Mouse (Mus musculus) midbrain, embryonic 14.5 days (tissue): Measurements from ENCODE around the gene Tank. TPM values are rescaled to one million over a fixed set of nuclear protein-coding genes. Genes with fewer than 3 reads are reported as not detected.

Experiments used
- ATAC-seq: fragments of 200-750 bp; cut with Nextera tagmentation; 2 replicates; pipeline ENCODE4 v1.8.0; 2017; ENCODE audit warnings: moderate number of reproducible peaks, moderate library complexity; ENCODE audit not compliant: low FRiP score, low TSS enrichment
- DNase-seq: peaks from one replicate; pipeline ENCODE4 v3.0.0-alpha.2; 2015
- H3K27ac ChIP-seq: fragments of 300-500 bp; sonication (generic); replicated peaks from 2 replicates; pipeline ENCODE4 v1.5.1; 2014; ENCODE audit warnings: mild to moderate bottlenecking, low read depth, low read length, moderate library complexity
- H3K27me3 ChIP-seq: fragments of 300-500 bp; sonication (generic); 2 replicates; pipeline ENCODE4 v1.6.1; 2014; ENCODE audit warnings: low read length, control low read depth, mixed read lengths; ENCODE audit not compliant: control insufficient read depth, insufficient read depth
- H3K36me3 ChIP-seq: fragments of 300-500 bp; sonication (generic); 2 replicates; pipeline ENCODE4 v1.6.1; 2014; ENCODE audit warnings: low read length, control low read depth; ENCODE audit not compliant: control insufficient read depth, insufficient read depth
- H3K4me1 ChIP-seq: fragments of 300-500 bp; sonication (generic); 2 replicates; pipeline ENCODE4 v1.6.1; 2014; ENCODE audit warnings: mild to moderate bottlenecking, antibody characterized with exemption, low read length, control low read depth; ENCODE audit not compliant: control insufficient read depth, insufficient read depth
- H3K4me2 ChIP-seq: fragments of 300-500 bp; sonication (generic); 2 replicates; pipeline ENCODE4 v1.6.1; 2014; ENCODE audit warnings: mild to moderate bottlenecking, low read length, moderate library complexity
- H3K4me3 ChIP-seq: fragments of 300-500 bp; sonication (generic); replicated peaks from 2 replicates; pipeline ENCODE4 v1.5.1; 2014; ENCODE audit warnings: low read depth, low read length
- H3K9ac ChIP-seq: fragments of 300-500 bp; sonication (generic); replicated peaks from 2 replicates; pipeline ENCODE4 v1.6.1; 2014; ENCODE audit warnings: mild to moderate bottlenecking, low read length, moderate library complexity
- H3K9me3 ChIP-seq: fragments of 300-500 bp; sonication (generic); 2 replicates; pipeline ENCODE4 v1.6.1; 2016; ENCODE audit warnings: low read length, control low read depth, mixed read lengths; ENCODE audit not compliant: control insufficient read depth
- WGBS: fragments of 180-500 bp; shearing (Covaris S2); extraction: QIAGEN DNeasy Blood & Tissue Kit; methylation state at CpG from one replicate; pipeline ENCODE4 v1.1.7; 2014; 5-methylcytosine and 5-hydroxymethylcytosine counted together
- polyA plus RNA-seq: library from polyadenylated mRNA; unstranded; fragments of >200 nt; fragmentation: Nextera tagmentation; extraction: Ambion mirVana; gene quantifications from 2 replicates; pipeline ENCODE4 v1.2.1, GENCODE M21; 2014

Tank gene
- polyA plus RNA-seq, 1 experiment from 2014 or later, result 37.1 TPM

DNA sequence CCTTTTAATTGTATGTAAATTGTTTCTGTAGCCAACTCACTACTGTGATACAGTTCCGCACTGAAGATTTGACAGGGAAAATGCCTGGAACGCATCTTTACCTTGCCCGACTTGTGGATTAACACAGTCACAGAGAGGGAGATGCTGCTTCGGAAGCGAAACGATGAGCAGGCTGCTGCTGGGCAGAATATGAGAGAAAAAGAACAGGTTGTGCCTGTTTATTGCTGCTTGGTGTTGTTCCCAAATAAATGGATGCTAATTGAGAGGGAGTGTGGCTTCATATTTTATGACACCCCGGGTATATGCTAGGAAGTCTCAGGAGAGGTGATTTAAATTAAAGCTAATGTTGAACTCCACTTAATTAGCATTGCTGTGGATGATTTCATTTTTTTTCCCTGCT, 23.0 kb upstream of the Tank start:
- Histone ChIP-seq H3K4me1 (0 out of 2 replicates have a peak, but pooled peaks cover 6% of the 10 kb centered on the region), H3K27ac (0 out of 2 replicates have a peak overlapping the region, but pooled peaks have one; percentile 32), H3K9ac (no peak overlapping the region), H3K36me3 (no peaks in the 10 kb centered on the region), H3K4me3 (no peak overlapping the region), H3K4me2 (no peak overlapping the region), H3K27me3 (no peaks in the 10 kb centered on the region), H3K9me3 (no peaks in the 10 kb centered on the region)
- no peak for ATAC-seq
- peak; percentile 34 for DNase-seq
- WGBS, result 53% methylated on average over 7 of the region's 7 CpGs

DNA sequence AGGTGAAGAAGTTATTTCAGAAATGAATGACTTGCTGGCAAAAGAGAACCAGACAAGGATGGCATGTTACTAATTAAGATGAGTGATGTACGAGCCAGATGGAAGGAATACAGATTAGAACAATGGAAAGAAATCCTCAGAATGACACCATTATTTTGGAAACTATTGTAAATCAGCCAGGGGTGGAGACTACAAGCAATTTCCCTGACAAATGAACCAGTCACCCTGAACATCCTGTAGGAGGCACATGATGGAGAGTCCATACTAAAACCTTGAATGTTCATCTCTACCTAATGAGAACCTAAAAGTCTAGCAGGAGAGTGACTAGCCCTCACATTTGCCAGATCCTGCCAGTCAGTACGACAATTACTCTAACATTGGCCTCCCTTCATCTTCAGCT, 22.6 kb upstream of the Tank start:
- ATAC-seq, result no peak
- no peaks in the 10 kb centered on the region for H3K36me3 ChIP-seq
- no peak overlapping the region for H3K27ac ChIP-seq
- 0 out of 2 replicates have a peak, but pooled peaks cover 6% of the 10 kb centered on the region for H3K4me1 ChIP-seq
- DNase-seq, result no peak
- H3K4me3 ChIP-seq, result no peak overlapping the region
- 45% methylated on average over 2 of the region's 2 CpGs for WGBS
- no peaks in the 10 kb centered on the region for H3K9me3 ChIP-seq
- H3K27me3 ChIP-seq, result no peaks in the 10 kb centered on the region
- no peak overlapping the region for H3K4me2 ChIP-seq
- no peak overlapping the region for H3K9ac ChIP-seq

DNA sequence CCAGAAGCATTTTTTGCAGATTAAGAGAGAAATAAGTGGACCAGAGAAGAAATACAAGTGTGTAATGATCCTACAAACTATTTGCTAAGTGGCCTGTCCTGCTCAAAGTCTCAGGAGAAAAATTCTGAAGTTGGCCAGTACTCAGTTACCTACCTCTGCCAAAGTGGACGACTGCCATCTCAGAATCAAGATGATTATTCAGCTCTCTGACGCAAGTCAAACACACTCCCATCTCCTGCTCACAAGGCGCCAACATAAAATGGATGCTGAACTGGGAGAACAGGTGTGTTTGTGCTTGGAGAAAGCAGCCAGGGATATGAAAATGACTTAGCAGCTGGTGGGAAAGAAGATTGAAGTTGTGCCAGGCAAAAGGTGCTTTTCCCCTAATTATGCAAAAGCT, 21.7 kb upstream of the Tank start:
- Histone ChIP-seq H3K4me1 (peaks cover 11% of the 10 kb centered on the region), H3K27me3 (no peaks in the 10 kb centered on the region), H3K9me3 (no peaks in the 10 kb centered on the region), H3K4me2 (no peak overlapping the region), H3K4me3 (no peak overlapping the region), H3K27ac (no peak overlapping the region), H3K36me3 (no peaks in the 10 kb centered on the region), H3K9ac (no peak overlapping the region)
- WGBS, result 76% methylated on average over 3 of the region's 3 CpGs
- no peak for ATAC-seq
- DNase-seq, result no peak

DNA sequence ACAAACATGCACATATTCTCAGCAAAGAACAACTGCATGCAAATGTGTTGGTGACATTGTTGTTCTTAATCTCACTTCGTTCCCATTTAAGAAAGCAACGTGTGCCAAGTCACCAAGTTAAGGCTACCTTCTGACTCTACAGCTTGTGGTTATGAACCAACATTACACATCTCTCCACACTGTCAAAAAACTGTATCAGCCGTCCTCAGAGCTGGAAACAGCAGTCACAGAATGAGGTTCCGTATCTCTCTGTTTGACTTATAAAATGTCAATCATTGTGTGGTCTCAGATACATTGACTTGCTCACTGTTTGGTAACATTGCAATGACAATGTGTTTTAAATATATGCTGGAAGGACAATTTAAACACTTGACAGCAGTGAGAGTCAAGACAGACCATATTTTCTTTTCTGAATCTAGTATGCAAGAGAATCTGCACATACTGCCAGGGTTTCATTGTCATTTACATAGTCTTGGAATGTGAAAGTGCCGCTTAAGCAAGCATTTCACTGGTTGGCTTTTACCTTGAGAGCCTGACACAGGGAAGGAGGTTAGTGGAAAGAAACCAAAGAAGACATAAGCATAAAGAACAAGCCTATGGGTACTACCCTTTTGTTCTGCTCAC, 20.4 kb upstream of the Tank start:
- Histone ChIP-seq H3K27me3 (no peaks in the 10 kb centered on the region), H3K36me3 (no peaks in the 10 kb centered on the region), H3K9me3 (no peaks in the 10 kb centered on the region), H3K9ac (no peak overlapping the region), H3K27ac (no peak overlapping the region), H3K4me1 (peaks cover 11% of the 10 kb centered on the region), H3K4me2 (no peak overlapping the region), H3K4me3 (no peak overlapping the region)
- no peak for ATAC-seq
- 83% methylated on average over 5 of the region's 5 CpGs for WGBS
- DNase-seq, result no peak

DNA sequence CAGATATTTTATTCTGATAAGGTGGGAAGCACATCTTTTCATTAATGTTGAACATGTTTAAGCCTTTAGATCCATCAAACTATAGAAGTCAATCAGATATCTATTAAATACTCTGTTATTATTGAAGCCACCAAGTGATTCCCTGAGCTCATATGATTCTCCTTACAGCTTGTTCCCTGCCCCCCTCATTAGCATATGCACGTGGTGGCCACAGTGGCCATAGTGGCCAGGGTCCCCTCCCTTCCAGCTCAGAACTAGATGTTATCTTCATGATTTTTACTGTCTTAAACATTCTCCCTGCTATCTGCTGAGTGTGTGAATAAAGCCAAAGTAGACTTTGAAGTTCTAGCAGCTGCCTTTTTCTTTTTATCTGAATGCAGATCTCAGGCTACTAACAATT, 17.3 kb upstream of the Tank start:
- Histone ChIP-seq H3K27ac (no peak overlapping the region), H3K36me3 (no peaks in the 10 kb centered on the region), H3K9ac (no peak overlapping the region), H3K4me3 (no peak overlapping the region), H3K4me2 (no peak overlapping the region), H3K4me1 (peaks cover 6% of the 10 kb centered on the region), H3K9me3 (no peaks in the 10 kb centered on the region), H3K27me3 (no peaks in the 10 kb centered on the region)
- 0% methylated on average over 1 of the region's 1 CpGs for WGBS
- no peak for ATAC-seq
- DNase-seq, result peak; percentile 12

DNA sequence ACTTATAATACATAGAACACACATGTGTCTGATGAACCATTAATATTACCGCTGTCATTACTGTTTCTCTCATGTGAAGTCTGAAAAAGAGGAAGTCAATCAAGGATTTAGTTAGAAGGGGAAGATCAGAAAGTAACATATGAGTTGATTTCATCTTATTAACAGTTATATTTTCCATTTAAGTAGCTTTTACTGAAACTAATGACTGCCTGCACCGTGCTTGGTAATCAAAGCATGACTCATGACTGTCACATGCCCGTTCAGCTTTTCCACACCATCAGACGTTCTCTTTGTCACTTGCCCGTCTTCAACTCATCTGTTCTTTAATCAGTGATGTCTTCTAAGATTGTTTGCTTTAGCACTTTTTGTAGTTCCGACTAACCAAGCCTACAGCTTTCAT, 15.2 kb upstream of the Tank start:
- peaks cover 6% of the 10 kb centered on the region for H3K4me1 ChIP-seq
- no peaks in the 10 kb centered on the region for H3K36me3 ChIP-seq
- H3K4me2 ChIP-seq, result no peak overlapping the region
- no peak overlapping the region for H3K27ac ChIP-seq
- no peak overlapping the region for H3K4me3 ChIP-seq
- ATAC-seq (no peak), DNase-seq (no peak)
- H3K9me3 ChIP-seq, result no peaks in the 10 kb centered on the region
- WGBS, result 76% methylated on average over 6 of the region's 6 CpGs
- H3K9ac ChIP-seq, result no peak overlapping the region
- no peaks in the 10 kb centered on the region for H3K27me3 ChIP-seq

DNA sequence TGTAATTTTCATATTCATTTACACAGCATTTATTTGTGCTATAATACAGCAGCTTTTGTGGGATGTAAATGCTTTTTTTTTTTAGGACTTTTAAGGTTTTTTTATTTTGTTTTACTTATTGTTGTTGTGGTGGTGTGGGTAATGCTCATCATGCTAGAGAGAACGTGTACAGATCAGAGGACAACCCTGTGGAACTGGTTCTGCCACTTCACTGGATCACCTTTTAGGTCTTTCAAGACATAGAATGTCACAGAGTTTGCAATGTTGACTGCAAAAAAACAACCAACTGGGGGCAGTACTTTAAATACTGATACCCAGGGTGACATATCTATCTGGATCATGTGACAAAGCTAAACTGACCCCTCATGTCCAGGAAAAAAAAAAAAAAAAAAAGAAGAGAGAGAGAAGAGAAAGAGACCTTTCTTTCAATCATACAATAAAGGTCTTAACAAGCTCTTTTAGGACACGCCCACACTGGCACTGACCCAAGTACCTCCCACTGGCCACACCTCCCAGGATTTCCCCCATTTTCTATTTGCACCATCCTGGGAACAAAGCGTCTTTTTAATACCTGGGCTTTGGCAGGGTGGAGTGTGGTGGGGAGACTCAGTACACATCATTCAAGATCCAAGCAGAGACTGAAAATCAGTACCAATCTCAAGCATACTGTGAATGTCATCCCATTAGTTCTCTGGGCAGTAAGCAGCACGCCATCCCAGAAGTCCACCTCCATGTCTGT, 11.2 kb upstream of the Tank start:
- no peaks in the 10 kb centered on the region for H3K27me3 ChIP-seq
- WGBS, result 77% methylated on average over 4 of the region's 4 CpGs
- no peaks in the 10 kb centered on the region for H3K4me1 ChIP-seq
- no peaks in the 10 kb centered on the region for H3K36me3 ChIP-seq
- H3K4me2 ChIP-seq, result no peak overlapping the region
- ATAC-seq (no peak), DNase-seq (no peak)
- no peak overlapping the region for H3K27ac ChIP-seq
- H3K9me3 ChIP-seq, result no peaks in the 10 kb centered on the region
- no peak overlapping the region for H3K9ac ChIP-seq
- H3K4me3 ChIP-seq, result no peak overlapping the region

DNA sequence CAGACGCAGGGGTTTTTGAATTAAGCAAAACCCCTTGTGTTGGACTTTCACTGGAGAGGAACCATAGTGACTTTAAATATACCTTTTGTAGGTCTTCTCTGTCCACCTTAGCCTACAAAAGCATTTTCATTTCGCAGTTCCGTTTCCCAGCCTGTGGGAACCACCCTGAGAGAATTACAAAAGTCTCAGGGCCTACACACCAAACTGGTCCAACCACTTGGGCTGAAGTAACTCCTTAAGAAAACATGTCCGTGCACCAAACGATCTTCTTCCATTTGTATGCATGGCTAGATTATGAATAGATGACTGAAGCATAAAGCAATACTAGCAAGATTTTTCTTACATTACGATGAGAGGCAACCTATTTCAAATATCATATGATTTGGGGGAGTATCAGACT, 9.2 kb upstream of the Tank start:
- no peaks in the 10 kb centered on the region for H3K36me3 ChIP-seq
- H3K4me2 ChIP-seq, result no peak overlapping the region

DNA sequence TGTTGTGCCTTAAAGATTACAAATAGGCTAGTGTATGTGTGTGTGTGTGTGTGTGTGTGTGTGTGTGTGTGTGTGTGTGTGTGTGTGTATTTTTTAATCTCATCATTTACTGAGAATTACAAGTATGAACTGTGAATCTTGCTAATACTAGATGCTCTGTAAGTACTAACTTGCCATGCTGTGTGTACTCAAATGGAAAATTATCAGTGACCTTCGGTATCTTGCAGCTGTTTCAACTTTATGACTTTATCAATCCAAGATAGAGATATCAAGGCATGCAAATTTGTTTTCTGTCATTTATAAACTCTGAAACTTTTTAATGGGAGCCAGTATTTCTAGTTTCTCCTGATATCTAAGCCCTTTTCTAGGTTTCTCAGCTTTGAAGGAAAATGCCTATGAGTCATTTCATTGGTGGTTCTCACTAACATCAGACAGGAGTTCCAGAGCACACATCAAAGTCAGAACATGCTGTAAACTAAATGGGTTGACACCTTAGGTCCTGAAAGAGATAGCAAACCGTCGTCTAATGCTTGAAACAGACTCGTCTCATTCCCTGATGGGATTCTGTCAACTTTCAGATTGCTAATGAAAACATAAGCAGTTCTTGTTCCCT, 6.9 kb upstream of the Tank start:
- no peak for DNase-seq
- Histone ChIP-seq H3K9me3 (no peaks in the 10 kb centered on the region), H3K4me2 (no peak overlapping the region), H3K27ac (no peak overlapping the region), H3K36me3 (no peaks in the 10 kb centered on the region), H3K4me3 (no peak overlapping the region), H3K4me1 (no peaks in the 10 kb centered on the region), H3K9ac (no peak overlapping the region), H3K27me3 (no peaks in the 10 kb centered on the region)
- 76% methylated on average over 4 of the region's 4 CpGs for WGBS
- no peak for ATAC-seq

More for the DNA sequence above, 9.2 kb upstream of the Tank start:
- ATAC-seq, result no peak
- Histone ChIP-seq H3K27me3 (no peaks in the 10 kb centered on the region), H3K9me3 (no peaks in the 10 kb centered on the region), H3K4me1 (no peaks in the 10 kb centered on the region), H3K27ac (no peak overlapping the region), H3K4me3 (no peak overlapping the region), H3K9ac (no peak overlapping the region)
- DNase-seq, result no peak
- 93% methylated on average over 6 of the region's 6 CpGs for WGBS
